Mouse (Mus musculus): Measurements from ENCODE around the gene Iqschfp.

The Iqschfp gene

DNA sequence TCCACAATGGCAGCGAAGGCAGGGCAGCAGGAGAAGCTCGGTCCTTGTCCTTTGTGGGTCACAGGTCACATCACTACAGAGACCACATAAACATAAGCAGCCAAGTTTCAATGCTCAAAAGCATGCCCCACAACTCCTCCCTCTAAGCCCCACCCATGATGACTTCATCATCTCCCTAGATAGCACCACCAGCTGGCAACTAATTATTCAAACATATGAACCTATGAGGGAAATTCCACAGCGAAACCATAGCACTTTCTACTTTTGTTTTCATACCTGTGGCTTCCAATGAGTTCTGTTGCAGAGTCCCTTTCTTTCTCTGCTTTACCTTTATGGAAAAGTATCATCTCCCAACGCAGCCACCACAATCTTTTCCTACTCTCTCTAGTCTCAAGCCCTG lies 443.5 kb downstream of the Iqschfp start:
- no peak for DNase-seq (ENCODE audit: low spot score in 2 of 2)

DNA sequence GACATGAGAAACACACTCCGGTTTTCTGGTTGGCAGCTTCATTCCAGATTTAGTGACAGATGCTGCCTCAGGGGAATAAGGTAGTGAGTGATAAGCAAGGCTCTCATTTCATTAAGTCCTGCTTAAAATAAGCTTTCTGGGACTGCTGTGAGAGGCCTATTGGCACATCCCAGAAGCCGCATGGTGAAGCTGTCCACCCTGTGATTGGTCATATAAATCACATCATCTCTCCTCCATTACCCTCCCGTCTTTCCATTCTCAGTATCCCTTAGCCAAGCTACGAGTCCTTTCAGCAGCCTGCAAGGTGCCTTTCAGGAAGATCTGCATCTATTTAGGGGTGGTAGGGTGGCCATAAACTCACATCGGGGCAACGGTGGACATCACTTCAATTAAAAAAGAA lies 458.6 kb downstream of the Iqschfp start:
- DNase-seq (ENCODE audit: low spot score in 2 of 2), result no peak

DNA sequence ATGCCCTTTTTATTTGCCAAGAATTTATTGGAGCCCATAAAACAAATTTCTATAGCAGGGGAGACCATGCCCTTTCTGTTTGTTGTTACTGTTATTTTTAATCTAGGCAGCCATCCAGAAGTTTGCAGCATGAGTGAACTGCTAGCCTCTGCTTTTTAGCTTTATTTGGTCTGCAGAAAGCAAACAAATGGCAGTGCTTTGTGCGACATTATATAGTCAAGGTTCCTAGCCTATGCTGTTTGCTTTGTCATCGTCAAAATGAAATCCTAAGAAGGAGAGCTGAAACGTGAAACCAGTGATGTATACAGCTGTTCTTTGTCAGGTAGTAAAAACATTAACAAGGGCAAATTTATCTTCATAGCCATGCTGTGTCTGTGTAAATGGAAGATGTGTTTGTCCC lies 459.4 kb downstream of the Iqschfp start:
- no peak for DNase-seq (ENCODE audit: low spot score in 2 of 2)

DNA sequence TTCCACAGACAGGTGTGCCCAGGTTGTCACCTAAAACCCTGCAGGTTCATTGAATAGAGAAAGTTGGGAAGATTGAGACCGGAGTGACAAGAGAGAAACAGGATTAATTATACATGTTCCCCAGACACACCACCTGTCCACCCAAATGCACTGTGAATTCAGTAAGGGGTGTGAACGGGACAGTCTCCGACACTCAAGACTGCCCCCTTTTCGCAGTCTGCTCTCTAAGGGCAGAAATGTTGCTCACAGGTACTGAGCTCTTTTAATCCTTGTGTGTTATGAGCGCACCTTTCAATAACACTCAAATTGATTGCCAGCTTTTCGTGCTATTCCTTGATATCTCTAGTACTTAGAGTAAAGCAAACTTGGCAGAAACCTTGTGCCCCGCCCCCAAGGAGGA lies 460.9 kb downstream of the Iqschfp start:
- no peak for DNase-seq (ENCODE audit: low spot score in 2 of 2)

DNA sequence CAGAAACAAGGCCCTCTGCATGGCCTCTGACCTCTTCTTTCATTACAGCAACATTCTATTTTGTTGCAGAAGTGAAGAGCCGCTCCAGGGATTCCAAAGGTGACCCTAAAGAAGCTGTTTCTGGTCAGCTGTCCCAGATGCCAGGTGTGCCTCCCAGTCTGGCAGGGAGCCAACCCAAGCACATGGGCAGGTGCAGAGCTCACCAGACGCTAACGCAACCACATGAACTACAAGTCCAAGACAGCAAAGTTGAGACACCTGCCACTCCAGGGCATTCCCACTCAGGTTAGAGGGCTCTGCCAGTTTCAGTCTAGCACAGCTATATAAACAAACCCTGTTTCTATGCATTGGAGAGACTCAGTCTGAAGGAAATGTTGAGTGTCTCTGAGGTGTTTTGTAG lies 461.5 kb downstream of the Iqschfp start:
- no peak for DNase-seq (ENCODE audit: low spot score in 2 of 2)

DNA sequence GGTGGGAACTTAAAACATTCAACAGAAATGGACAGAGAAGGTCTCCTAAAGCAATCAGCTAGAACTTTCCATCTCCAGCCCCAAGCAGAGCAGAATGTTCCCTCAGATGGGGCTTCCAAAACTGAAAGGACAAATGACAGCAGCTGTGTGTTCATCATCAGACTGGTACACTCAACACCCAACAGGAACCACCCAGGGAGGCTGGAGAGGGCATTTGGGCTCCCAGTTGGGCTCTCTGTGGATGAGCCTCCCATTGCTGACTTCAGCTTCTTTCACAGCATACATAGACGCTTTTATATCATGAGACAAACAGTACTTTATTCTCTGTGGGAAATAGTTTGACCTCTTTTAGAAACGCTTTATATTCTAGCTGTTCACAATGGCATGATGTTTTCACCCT lies 464.5 kb downstream of the Iqschfp start:
- no peak for DNase-seq (ENCODE audit: low spot score in 2 of 2)

DNA sequence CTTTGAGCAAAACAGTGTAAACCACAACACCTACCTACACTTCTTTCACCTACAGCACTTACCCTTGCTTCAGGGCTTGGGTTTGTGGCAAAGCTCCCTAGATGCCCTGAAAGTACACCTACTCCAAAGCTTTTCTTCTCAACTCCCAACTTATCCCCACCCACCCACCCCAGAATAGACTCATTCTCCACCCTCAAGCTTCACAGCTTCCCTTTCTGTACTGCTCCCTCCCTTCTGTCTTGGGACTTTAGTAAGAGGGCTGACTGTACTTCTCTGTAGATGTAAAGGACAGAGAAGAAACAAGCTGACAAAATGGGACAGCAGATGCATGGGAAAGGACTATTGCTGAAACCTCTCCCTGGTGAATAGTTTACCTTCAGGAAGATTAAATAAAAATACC lies 476.0 kb downstream of the Iqschfp start:
- no peak for DNase-seq (ENCODE audit: low spot score in 2 of 2)

DNA sequence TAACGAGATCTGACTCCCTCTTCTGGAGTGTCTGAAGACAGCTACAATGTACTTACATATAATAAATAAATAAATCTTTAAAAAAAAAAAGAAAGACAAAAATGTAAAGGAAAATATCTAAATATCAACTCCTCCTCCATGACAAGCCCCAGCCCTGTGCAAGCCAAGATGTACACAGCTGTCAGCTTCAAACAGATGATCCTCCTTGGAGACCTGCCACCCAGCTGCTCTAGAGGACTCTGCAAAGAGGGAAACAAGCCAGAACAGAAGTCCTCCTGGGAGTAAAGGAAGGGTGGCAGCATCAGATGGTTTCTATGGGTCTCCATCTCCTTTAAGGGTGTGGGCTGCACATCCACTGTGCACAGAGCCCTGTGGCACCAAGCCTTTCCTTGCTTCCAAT lies 480.9 kb downstream of the Iqschfp start:
- DNase-seq (ENCODE audit: low spot score in 2 of 2), result no peak

DNA sequence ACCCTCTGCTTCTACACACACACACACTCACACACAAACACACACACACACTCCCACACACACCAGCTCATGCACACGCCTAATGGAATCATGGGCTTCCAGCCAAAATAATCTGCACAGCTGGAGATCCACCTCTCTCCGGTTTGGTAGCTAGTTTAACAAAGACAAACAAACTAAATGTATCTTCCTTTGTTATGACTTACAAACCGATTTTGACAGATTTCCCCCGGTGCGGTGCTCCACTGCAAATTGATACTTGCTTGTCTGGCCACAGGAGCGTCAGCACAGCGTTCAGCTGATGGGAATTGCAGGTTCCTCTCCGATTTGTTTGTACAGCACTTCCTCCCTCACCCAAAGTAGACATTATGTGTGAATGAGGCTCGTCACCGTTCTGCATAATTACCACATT lies 483.1 kb downstream of the Iqschfp start:
- DNase-seq (ENCODE audit: low spot score in 2 of 2), result no peak

DNA sequence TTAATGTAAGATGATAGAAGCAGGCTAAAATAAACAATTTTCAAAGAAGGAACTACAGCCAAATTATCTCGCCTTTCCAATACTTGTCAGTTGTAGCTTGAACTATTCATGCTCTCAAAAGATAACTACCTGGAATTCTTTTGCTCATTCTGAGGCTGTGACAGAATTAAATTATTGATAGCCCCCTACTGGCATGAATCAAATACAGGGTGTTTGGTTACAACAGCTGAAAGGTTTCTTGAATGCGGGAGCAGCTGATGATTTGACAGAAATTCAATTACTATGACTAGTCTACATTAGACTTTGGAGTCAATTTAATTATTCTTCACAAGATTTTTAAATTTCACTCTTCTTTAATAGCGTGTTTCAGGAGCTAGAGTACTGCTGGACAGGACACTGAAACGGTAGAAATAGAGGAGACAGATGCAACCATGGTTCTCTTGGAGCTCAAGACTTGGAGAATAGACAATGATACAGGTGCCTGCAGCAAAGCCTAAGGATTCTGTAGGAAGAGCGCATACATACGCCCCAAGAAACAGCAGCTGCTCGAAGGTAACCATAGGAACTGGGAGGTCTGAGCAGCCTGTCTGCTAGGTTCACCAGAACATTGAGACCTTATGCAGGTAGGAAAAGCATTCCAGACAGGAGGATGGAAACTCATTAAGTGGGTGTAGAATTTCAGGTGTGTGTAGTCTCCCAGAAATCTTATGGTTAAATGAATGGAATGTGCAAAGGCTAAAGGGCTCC lies 485.6 kb downstream of the Iqschfp start:
- DNase-seq (ENCODE audit: low spot score in 2 of 2), result no peak

DNA sequence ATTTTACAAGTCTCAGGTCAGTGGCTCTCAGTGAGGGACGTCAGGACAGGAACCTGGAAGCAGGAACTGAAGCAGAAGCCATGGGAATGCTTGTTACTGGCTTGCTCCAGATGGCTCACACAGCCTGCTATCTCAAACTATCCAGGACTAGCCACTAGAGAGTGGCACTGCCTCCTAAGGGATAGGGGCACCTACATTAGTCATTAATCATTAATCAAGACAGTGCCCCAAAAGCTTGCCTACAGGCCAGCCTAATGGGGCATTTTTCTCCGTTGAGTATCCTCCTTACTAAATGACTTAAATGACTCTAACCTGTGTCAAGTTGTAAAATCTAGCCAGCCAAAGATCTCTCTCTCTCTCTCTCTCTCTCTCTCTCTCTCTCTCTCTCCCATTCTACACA lies 486.8 kb downstream of the Iqschfp start:
- DNase-seq (ENCODE audit: low spot score in 2 of 2), result no peak

DNA sequence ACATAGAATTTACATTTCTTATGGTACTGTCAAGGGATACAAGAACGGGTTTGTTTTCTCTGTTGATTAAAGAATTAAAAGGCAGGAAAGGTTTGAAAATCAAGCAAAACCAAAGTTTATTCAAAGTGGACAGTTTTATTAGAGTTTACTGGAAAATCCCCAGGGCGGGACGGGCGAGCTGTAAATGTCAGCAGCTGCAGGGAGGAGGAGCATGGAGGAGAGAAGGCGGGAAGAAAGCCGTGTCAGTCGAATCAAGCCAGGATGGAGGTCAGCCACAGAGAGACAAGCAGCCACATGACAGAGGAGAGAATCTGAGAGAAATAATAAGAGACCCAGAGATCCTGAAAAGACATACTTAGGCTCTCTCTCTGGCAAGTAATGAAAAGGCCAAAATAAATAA lies 487.2 kb downstream of the Iqschfp start:
- DNase-seq (ENCODE audit: low spot score in 2 of 2), result no peak

DNA sequence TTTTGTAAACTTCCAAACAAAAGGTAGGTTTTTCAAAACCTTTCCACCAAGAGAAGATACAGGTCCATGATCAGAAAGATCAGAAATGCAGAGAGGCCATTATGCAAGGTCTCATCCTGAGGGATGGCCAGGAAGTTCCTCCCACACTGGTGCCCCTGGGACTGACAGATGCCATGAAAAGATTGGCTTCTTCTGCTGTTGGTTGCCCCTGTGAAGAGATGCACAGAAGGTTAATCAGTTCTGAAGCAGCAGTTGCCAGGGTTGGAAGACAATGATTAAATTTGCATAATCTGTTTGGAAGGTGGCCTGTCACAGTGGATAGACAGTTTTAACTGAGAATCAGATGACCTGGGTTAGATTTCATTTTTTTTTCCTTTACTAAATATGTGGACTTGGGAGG lies 491.6 kb downstream of the Iqschfp start:
- DNase-seq (ENCODE audit: low spot score in 2 of 2), result no peak

DNA sequence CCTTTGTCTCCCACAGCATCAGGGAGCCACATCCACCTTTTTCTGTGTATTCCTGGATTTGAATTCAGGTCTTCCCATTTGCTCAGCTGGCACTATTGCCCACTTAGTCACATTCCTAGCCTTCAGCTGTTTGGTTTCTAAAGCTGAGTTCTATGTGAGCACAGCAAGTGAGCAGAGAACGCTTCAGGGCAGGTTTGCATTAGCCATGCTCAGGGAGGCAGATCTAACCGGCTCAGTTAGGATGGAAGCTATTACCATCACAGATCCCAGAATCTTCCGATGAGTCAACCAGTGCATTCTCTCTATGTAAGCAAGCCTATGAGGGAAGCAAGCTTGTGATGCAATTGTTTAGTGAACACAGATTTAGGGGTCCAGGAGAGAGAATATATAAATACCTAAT lies 493.5 kb downstream of the Iqschfp start:
- DNase-seq (ENCODE audit: low spot score in 2 of 2), result no peak

DNA sequence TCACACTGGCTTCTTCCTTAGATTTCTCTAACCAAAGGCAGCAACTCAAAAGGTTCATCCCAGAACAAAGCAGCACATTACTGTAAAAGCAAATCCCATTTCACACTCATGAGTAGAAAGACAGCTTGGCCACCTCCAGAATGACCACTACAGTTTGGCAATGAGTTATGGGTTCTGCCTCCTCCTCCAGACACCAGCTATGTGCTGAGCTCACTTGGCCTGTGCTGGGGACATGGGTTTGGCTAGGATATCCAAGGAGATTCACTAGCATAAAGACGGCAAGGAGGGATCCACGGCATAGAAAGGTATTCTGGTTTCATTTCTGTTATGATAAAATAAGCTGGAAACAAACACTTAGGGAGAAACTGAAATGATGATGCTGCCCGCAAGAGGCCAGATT lies 496.0 kb downstream of the Iqschfp start:
- no peak for DNase-seq (ENCODE audit: low spot score in 2 of 2)

DNA sequence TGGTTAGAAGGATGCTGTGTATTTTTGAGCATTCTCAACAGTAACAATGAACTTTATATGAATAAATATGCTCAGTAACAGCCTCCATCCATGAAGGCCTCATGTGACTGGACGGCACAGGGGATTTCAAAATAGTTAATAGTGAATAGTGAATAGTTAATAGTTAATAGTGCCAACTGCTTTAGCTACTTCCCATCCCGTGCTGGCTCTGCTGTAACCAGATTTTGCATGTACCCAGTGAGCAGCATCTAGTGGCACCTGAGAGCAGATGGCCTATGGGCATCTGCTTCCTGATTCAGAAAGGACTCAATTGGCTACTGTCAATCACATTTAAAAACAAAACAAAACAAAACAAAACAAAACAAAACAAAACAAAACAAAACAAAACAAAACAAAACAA lies 501.5 kb downstream of the Iqschfp start:
- no peak for DNase-seq (ENCODE audit: low spot score in 2 of 2)

DNA sequence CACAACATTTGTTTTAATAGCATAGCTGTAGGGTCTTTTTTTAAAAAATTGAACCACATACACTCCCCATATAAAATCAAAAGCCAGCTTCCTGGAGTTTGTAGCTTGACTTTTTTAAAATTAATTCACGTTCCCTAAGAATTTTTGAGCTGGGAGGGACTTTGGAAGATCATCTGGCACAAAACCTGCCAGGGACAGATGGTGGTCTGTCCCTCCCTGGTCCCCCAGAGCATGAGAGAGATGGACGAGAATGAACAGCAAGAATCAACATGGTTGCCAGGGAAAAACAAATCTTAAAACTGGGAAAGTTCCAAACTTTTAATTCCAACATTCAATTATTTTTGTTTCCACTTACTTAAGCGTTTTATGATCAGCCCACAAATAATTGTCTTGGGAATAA lies 506.7 kb downstream of the Iqschfp start:
- no peak for DNase-seq (ENCODE audit: low spot score in 2 of 2)

DNA sequence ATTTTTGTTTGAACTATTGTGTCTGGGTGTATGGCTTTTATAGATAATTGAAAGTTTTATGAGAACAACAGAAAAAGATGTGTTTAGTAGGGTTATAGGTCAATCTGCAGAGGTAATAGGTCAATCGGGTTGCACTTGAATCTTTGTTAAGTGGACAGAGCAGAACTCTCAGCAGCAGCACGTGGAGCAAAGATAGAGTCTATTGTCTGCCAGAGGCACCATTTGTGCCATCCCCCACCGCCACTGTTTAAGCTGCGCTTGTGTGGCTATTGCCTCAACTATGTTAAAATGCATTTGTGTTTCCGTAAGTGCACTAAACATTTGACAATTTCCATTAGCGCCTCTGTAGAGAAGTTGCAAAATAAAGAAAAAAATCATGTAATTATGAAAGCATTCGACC lies 508.1 kb downstream of the Iqschfp start:
- DNase-seq (ENCODE audit: low spot score in 2 of 2), result no peak

DNA sequence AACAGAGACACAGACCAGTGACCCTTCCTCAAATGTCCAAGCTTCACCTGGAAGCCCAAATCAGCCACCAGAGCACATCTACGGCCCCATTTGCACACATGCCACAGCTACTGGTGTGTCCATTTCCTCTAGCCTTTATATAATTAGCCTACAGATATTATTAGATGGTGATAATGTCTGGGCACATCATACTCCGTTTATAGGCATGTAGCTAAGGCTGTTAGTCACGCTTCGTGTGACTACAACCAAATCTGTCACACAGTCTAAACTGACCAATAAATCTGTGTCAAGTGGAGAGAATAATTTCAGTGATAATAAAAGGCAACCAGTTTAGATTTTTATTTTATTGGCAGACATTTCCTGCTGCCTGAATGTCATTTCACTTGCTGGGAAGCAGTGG lies 511.3 kb downstream of the Iqschfp start:
- no peak for DNase-seq (ENCODE audit: low spot score in 2 of 2)

DNA sequence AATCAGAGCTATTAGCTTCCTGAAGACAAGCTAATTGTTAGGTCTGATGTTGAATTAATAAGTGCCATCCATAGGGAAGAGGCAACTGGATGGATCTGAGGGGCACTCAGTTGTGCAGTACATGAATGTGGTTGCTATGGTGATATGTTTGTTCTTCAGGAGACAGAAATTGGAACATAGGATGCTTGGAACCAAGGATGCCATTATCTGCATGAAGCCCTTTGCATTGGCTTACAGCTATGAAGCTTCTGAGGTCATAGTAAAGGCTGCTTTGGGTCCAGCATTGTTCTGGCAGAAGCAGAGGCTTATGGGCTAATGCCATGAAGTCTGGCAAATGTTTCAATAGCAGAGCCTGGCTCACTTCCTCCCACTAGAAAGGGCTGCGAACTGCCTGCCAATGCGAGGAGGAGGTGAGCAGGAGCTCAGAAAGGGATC lies 511.8 kb downstream of the Iqschfp start:
- DNase-seq (ENCODE audit: low spot score in 2 of 2), result no peak

DNA sequence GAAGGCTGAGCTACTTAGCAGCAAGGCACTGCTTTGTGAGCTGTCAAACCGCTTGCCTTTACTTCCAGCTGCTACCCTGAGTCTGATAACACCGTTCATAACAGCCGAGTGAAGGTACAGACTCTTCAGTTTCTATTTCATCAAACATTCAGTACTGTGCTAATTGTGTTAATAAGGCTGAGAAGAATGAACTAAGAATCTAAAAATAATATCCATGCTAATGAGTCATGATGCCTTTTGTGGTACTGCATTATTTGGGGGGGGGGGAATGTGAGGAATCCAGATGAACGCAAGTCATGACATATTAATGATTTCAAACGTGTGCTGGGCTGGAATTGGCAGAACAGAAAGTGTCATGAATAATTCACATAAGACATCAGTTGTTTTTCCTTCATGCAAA lies 513.7 kb downstream of the Iqschfp start:
- no peak for DNase-seq (ENCODE audit: low spot score in 2 of 2)

DNA sequence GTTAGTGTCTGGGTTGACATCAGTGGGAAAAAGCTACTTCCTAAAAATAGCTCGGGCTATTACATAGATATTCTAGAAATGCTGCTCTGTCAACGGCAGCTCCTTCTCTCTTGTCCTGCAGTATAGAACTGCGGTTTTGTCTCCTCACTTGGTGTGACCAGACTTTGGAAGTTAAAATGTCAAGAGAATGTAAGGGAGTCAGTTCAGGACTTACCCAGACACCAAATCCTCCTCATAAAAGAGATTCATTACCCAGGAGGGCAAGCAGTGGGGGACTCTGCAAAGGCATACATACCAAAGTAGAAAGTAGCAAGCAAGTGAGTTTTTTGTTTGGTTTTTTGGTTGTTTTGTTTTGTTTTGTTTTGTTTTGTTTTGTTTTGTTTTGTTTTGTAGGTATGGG lies 520.2 kb downstream of the Iqschfp start:
- DNase-seq (ENCODE audit: low spot score in 2 of 2), result no peak

DNA sequence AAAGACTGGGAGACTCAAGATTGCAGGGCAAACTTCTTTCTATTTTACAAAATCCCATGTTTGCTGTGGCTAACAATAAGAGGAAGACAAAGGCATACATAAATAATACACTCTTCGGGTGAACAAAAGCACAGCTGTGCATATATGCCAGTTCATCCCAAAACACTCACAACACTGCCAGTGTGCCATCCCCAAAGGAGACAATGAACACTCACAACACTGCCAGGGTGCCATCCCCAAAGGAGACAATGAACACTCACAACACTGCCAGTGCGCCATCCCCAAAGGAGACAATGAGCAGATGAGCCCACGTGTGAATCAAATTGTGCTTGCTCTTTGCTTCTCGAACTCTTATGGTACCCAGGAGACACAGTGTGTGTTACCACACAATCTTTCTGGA lies 527.8 kb downstream of the Iqschfp start:
- DNase-seq (ENCODE audit: low spot score in 2 of 2), result no peak

DNA sequence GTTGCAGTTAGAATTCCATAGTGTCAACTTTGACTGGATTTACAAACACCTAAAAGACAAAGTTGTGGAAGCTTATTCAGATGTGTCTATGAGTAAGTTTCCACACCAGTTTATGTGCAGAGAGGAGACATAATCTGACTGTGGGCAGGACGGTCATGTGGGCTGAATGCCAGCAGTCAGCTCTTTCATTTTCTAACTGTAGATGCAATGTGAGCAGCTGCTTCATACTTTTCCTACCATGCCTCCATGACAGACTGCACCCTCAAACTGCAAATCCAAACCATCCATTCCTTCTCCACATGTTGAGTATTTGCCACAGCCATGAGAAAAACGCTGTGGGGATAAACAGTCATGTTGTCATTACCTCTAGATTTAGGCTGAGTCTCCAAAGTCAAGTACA lies 528.9 kb downstream of the Iqschfp start:
- DNase-seq (ENCODE audit: low spot score in 2 of 2), result no peak

All from spleen, postnatal 10 days (tissue).